Mouse (Mus musculus): ENCODE results near the gene Dynlt1b.
"Not testable (repeated sequence)": the region's sequence is repeated elsewhere in the genome, so short reads cannot be mapped to it uniquely, and the experiment has no call there.

- TF ChIP-seq CTCF (IDR thresholded peaks at IDR 0.05; ENCODE audit: insufficient read depth, low read length); POLR2A (IDR thresholded peaks at IDR 0.05; ENCODE audit: borderline replicate concordance, extremely low read depth, low read depth, low read length): not testable (repeated sequence)
Observed at GRCm38 (mm10) chr17:6456614-6457402, 26.9 kb downstream of the Dynlt1b start.

All from lung, adult 2 months (tissue).